Mouse (Mus musculus) midbrain, embryonic 15.5 days (tissue): ENCODE results near the gene Ndel1. TPM values are rescaled to one million over a fixed set of nuclear protein-coding genes. Genes with fewer than 3 reads are reported as not detected.

Source experiments
- ATAC-seq: fragments of 200-750 bp; cut with Nextera tagmentation; replicated peaks from 2 replicates; pipeline ENCODE4 v1.8.0; 2017; ENCODE audit warnings: moderate TSS enrichment
- H3K27ac ChIP-seq: fragments of 300-500 bp; sonication (generic); 2 replicates; pipeline ENCODE4 v1.5.1; 2015; ENCODE audit warnings: mild to moderate bottlenecking, inconsistent platforms
- H3K27me3 ChIP-seq: fragments of 300-500 bp; sonication (generic); replicated peaks from 2 replicates; pipeline ENCODE4 v1.6.1; 2015; ENCODE audit warnings: inconsistent platforms
- H3K36me3 ChIP-seq: fragments of 300-500 bp; sonication (generic); replicated peaks from 2 replicates; pipeline ENCODE4 v1.6.1; 2015; ENCODE audit warnings: inconsistent platforms
- H3K4me1 ChIP-seq: fragments of 300-500 bp; sonication (generic); 2 replicates; pipeline ENCODE4 v1.6.1; 2015; ENCODE audit warnings: inconsistent platforms
- H3K4me2 ChIP-seq: fragments of 300-500 bp; sonication (generic); 2 replicates; pipeline ENCODE4 v1.6.1; 2015; ENCODE audit warnings: inconsistent platforms, mild to moderate bottlenecking, moderate library complexity
- H3K4me3 ChIP-seq: fragments of 300-500 bp; sonication (generic); 2 replicates; pipeline ENCODE4 v1.5.1; 2015; ENCODE audit warnings: mild to moderate bottlenecking, inconsistent platforms
- H3K9ac ChIP-seq: fragments of 300-500 bp; sonication (generic); 2 replicates; pipeline ENCODE4 v1.6.1; 2015; ENCODE audit warnings: mild to moderate bottlenecking, inconsistent platforms
- H3K9me3 ChIP-seq: fragments of 300-500 bp; sonication (generic); 2 replicates; pipeline ENCODE4 v1.6.1; 2016; ENCODE audit warnings: inconsistent platforms
- WGBS: fragments of 180-500 bp; shearing (Covaris S2); methylation state at CpG from one replicate; pipeline ENCODE4 v1.1.7; 2015; ENCODE audit warnings: mixed read lengths; 5-methylcytosine and 5-hydroxymethylcytosine counted together
- polyA plus RNA-seq: library from polyadenylated mRNA; unstranded; fragments of >200 nt; fragmentation: Nextera tagmentation; extraction: Ambion mirVana; gene quantifications from 2 replicates; pipeline ENCODE4 v1.2.1, GENCODE M21; 2015

Gene Ndel1
- polyA plus RNA-seq, 1 experiment from 2014 or later, result 108 TPM

DNA sequence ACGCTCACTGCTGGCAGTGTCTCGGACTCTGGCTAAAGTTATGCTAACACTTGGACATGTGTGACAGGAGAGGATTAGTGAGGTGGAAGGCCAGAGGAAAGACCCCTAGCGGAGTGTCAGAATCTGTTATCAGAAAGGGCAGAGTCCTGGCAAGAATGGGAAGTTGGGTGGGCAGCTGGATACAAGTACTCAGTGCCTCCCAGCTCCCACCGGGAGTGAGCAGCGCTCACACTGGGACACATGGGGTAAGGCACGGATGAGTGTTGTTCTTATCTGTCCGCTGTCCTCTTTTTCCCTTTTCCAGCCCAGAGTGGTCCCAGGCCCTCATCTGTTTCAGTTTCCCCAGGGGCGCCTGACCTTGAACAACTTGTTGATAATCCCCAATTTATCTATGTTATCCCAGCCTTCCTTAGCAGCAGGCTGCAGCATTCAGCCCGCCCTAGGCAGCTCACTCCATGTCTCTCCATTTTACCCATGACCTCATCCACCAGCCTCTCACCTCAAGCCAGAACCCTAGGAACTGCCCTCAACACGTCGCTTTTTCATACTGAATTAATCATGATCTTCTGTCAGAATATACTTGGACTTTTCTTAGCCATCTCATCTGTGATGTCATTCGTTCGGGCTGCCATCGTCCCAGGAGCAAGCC lies 91.1 kb downstream of the Ndel1 start:
- ATAC-seq, result no peak
- Histone ChIP-seq H3K4me3 (no peak overlapping the region), H3K9ac (no peak overlapping the region), H3K27me3 (no peaks in the 10 kb centered on the region), H3K4me2 (no peak overlapping the region), H3K4me1 (peaks cover 4% of the 10 kb centered on the region; the same call in 1 of the 2 replicates), H3K27ac (no peak overlapping the region), H3K9me3 (no peaks in the 10 kb centered on the region), H3K36me3 (peaks cover 39% of the 10 kb centered on the region)
- WGBS, result 84% methylated on average over 14 of the region's 14 CpGs

GRCm38 (mm10) chr11:68779735-68780465 lies 91.8 kb downstream of the Ndel1 start:
- H3K4me1 ChIP-seq, result peaks cover 4% of the 10 kb centered on the region; the same call in 1 of the 2 replicates
- no peak for ATAC-seq
- H3K4me3 ChIP-seq, result no peak overlapping the region
- no peak overlapping the region for H3K27ac ChIP-seq
- no peaks in the 10 kb centered on the region for H3K27me3 ChIP-seq
- no peak overlapping the region for H3K4me2 ChIP-seq
- no peaks in the 10 kb centered on the region for H3K9me3 ChIP-seq
- 82% methylated on average over 10 of the region's 10 CpGs for WGBS
- no peak overlapping the region for H3K9ac ChIP-seq
- peaks cover 32% of the 10 kb centered on the region for H3K36me3 ChIP-seq

GRCm38 (mm10) chr11:68778855-68779254 lies 92.8 kb downstream of the Ndel1 start:
- no peaks in the 10 kb centered on the region for H3K9me3 ChIP-seq
- H3K27ac ChIP-seq, result no peak overlapping the region
- ATAC-seq, result no peak
- peaks cover 30% of the 10 kb centered on the region; the same call in 1 of the 2 replicates for H3K36me3 ChIP-seq
- no peaks in the 10 kb centered on the region for H3K27me3 ChIP-seq
- no peak overlapping the region for H3K9ac ChIP-seq
- H3K4me3 ChIP-seq, result no peak overlapping the region
- no peak overlapping the region for H3K4me2 ChIP-seq
- H3K4me1 ChIP-seq, result peaks cover 4% of the 10 kb centered on the region; the same call in 1 of the 2 replicates

DNA sequence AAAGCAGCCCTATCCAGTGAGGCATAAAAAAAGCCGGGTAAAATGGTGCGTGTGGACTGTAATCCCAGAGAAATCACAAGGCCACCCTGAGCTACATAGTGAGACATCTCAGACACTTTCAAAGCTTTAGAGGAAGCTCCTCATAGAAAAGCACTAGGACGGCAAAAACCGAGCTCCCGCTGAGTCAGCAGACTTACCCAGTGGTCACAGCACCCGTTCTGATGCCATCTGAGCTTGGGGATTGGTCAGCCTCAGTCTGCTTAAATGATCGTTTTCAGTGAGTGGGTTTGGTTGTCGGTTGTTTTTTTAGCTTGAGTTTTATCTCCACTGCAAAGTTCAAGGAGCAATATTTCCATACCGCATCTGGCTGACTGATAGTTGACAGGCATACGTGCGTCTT lies 93.7 kb downstream of the Ndel1 start:
- WGBS, result 86% methylated on average over 11 of the region's 11 CpGs
- peaks cover 29% of the 10 kb centered on the region; the same call in 1 of the 2 replicates for H3K36me3 ChIP-seq
- H3K27ac ChIP-seq, result no peak overlapping the region

GRCm38 (mm10) chr11:68776147-68776655 lies 95.5 kb downstream of the Ndel1 start:
- no peak overlapping the region for H3K9ac ChIP-seq
- H3K27me3 ChIP-seq, result no peaks in the 10 kb centered on the region
- H3K9me3 ChIP-seq, result no peaks in the 10 kb centered on the region
- H3K36me3 ChIP-seq, result peaks cover 27% of the 10 kb centered on the region; the same call in 1 of the 2 replicates
- H3K4me1 ChIP-seq, result peaks cover 4% of the 10 kb centered on the region; the same call in 1 of the 2 replicates
- no peak overlapping the region for H3K4me2 ChIP-seq
- H3K27ac ChIP-seq, result no peak overlapping the region
- WGBS, result 80% methylated on average over 7 of the region's 7 CpGs
- no peak overlapping the region for H3K4me3 ChIP-seq
- ATAC-seq, result no peak

More for the DNA sequence above, 93.7 kb downstream of the Ndel1 start:
- no peak overlapping the region for H3K9ac ChIP-seq
- no peaks in the 10 kb centered on the region for H3K9me3 ChIP-seq
- H3K4me3 ChIP-seq, result no peak overlapping the region
- ATAC-seq, result no peak
- no peak overlapping the region for H3K4me2 ChIP-seq
- H3K4me1 ChIP-seq, result peaks cover 4% of the 10 kb centered on the region; the same call in 1 of the 2 replicates
- no peaks in the 10 kb centered on the region for H3K27me3 ChIP-seq

Other genes with a start within 250 kb of the Ndel1 start
- 104 and 109 TPM in 2 replicates for gene Myh10, start 180.3 kb downstream of the Ndel1 start, polyA plus RNA-seq
- gene Rnf222, start 16.7 kb upstream of the Ndel1 start, polyA plus RNA-seq, result not detected in 2 replicates
- gene Rpl26, start 29.7 kb upstream of the Ndel1 start, polyA plus RNA-seq, result 529 and 538 TPM in 2 replicates
- 0.60 and 0.84 TPM in 2 replicates for gene Odf4, start 55.2 kb upstream of the Ndel1 start, polyA plus RNA-seq
- gene Arhgef15, start 85.6 kb upstream of the Ndel1 start, polyA plus RNA-seq, result 24.2 and 28.7 TPM in 2 replicates
- 1.3 and 1.6 TPM in 2 replicates for gene Slc25a35, start 96.3 kb upstream of the Ndel1 start, polyA plus RNA-seq
- 22.0 and 22.7 TPM in 2 replicates for gene Rangrf, start 103.3 kb upstream of the Ndel1 start, polyA plus RNA-seq
- 16.9 and 18.7 TPM in 2 replicates for gene Pfas, start 136.6 kb upstream of the Ndel1 start, polyA plus RNA-seq
- 67.0 and 73.5 TPM in 2 replicates for gene Ctc1, start 144.1 kb upstream of the Ndel1 start, polyA plus RNA-seq
- 17.7 and 23.9 TPM in 2 replicates for gene Aurkb, start 173.8 kb upstream of the Ndel1 start, polyA plus RNA-seq
- gene Borcs6, start 187.9 kb upstream of the Ndel1 start, polyA plus RNA-seq, result 20.5 and 21.2 TPM in 2 replicates
- 33.5 and 37.7 TPM in 2 replicates for gene Tmem107, start 198.9 kb upstream of the Ndel1 start, polyA plus RNA-seq
- gene Vamp2, start 216.6 kb upstream of the Ndel1 start, polyA plus RNA-seq, result 319 and 333 TPM in 2 replicates
- 11.3 and 12.3 TPM in 2 replicates for gene Per1, start 223.4 kb upstream of the Ndel1 start, polyA plus RNA-seq
- 0.86 and 0.89 TPM in 2 replicates for gene Hes7, start 248.5 kb upstream of the Ndel1 start, polyA plus RNA-seq